Mouse (Mus musculus) subcutaneous adipose tissue, adult 2 months (tissue): ENCODE results near the gene Olfr513. TPM values are rescaled to one million over a fixed set of nuclear protein-coding genes. Genes with fewer than 3 reads are reported as not detected.

Source experiments
- polyA plus RNA-seq: library from polyadenylated mRNA; depleted of rRNA; stranded (reverse); fragments of >200 nt; gene quantifications from 2 replicates; pipeline ENCODE4 v1.2.3, GENCODE M21; 2012; ENCODE audit warnings: low replicate concordance; rRNA removed

The Olfr513 gene
- not detected in 2 replicates for polyA plus RNA-seq

GRCm38 (mm10) chr7:108750673-108751072, at the start of gene Olfr513:
Olfr513 (plus strand) TSS chr7:108750973.

GRCm38 (mm10) chr7:108713020-108713419, 37.8 kb upstream of the Olfr513 start, which contains the start of gene Olfr512:
Olfr512 (plus strand) TSS chr7:108713320.

Other genes with a start within 250 kb of the Olfr513 start
- gene Olfr502, start 225.9 kb upstream of the Olfr513 start, polyA plus RNA-seq, result not detected in 2 replicates
- gene Olfr503, start 206.4 kb upstream of the Olfr513 start, polyA plus RNA-seq, result not detected in 2 replicates
- 0.31 TPM in 1 of 2 replicates, not detected in the other for gene Olfr504, start 185.2 kb upstream of the Olfr513 start, polyA plus RNA-seq
- gene Olfr506, start 140.2 kb upstream of the Olfr513 start, polyA plus RNA-seq, result not detected in 2 replicates
- gene Olfr507, start 129.2 kb upstream of the Olfr513 start, polyA plus RNA-seq, result not detected in 2 replicates
- gene Olfr508, start 121.0 kb upstream of the Olfr513 start, polyA plus RNA-seq, result not detected in 2 replicates
- gene Olfr509, start 99.1 kb upstream of the Olfr513 start, polyA plus RNA-seq, result not detected in 2 replicates
- not detected in 2 replicates for gene Olfr510, start 84.6 kb upstream of the Olfr513 start, polyA plus RNA-seq
- gene Olfr512, start 37.7 kb upstream of the Olfr513 start, polyA plus RNA-seq, result not detected in 2 replicates
- not detected in 2 replicates for gene Olfr514, start 75.0 kb downstream of the Olfr513 start, polyA plus RNA-seq
- not detected in 2 replicates for gene Olfr516, start 99.6 kb downstream of the Olfr513 start, polyA plus RNA-seq
- gene Olfr517, start 121.4 kb downstream of the Olfr513 start, polyA plus RNA-seq, result not detected in 2 replicates
- gene Olfr518, start 134.0 kb downstream of the Olfr513 start, polyA plus RNA-seq, result not detected in 2 replicates
- not detected in 2 replicates for gene Olfr519, start 143.4 kb downstream of the Olfr513 start, polyA plus RNA-seq
- 0.37 and 0.43 TPM in 2 replicates for gene Nlrp10, start 179.2 kb downstream of the Olfr513 start, polyA plus RNA-seq
- 89.9 and 146 TPM in 2 replicates for gene Eif3f, start 183.4 kb downstream of the Olfr513 start, polyA plus RNA-seq
- 0.29 and 4.1 TPM in 2 replicates for gene Tub, start 199.4 kb downstream of the Olfr513 start, polyA plus RNA-seq